Mouse (Mus musculus) layer of hippocampus, adult 9-11 months (tissue): ENCODE data around the gene Gtf2e1.
A peak's percentile ranks its signal among the peaks of the same experiment; 100 is the strongest.

ENCODE experiments used
- DNase-seq: peaks from one replicate; pipeline ENCODE4 v3.0.0; 2022

Gene Gtf2e1

GRCm38 (mm10) chr16:37472620-37473312, 66.8 kb downstream of the Gtf2e1 start:
- DNase-seq, result no peak

GRCm38 (mm10) chr16:37469595-37469994, 70.0 kb downstream of the Gtf2e1 start:
- no peak for DNase-seq

GRCm38 (mm10) chr16:37463981-37464380, 75.6 kb downstream of the Gtf2e1 start:
- DNase-seq, result no peak

- DNase-seq, result peak; percentile 43
Observed at GRCm38 (mm10) chr16:37462886-37463285, 76.7 kb downstream of the Gtf2e1 start.

GRCm38 (mm10) chr16:37461601-37462000, 78.0 kb downstream of the Gtf2e1 start:
- peak; percentile 59 for DNase-seq
